Mouse (Mus musculus): ENCODE data around the gene Sult6b2.

- TF ChIP-seq CTCF (IDR thresholded peaks at IDR 0.05) (no peak), EP300 (IDR thresholded peaks at IDR 0.05) (no peak)
These were observed 34.4 kb downstream of the Sult6b2 start for GRCm38 (mm10) chr6:142769896-142770295.

Measured in lung, postnatal 0 days (tissue).